Mouse (Mus musculus): ENCODE measurements around the gene Lmo7. TPM values are rescaled to one million over a fixed set of nuclear protein-coding genes. Genes with fewer than 3 reads are reported as not detected.

Gene Lmo7
- 19.3 and 21.1 TPM in 2 replicates for polyA plus RNA-seq (2015; fragmentation: Nextera tagmentation; extraction: Ambion mirVana)

GRCm38 (mm10) chr14:101729237-101729971 lies at the start of gene Lmo7, which contains the start of gene Gm9922:
TSS of gene Lmo7 (plus strand) at chr14:101729957.
TSS of gene Gm9922 (minus strand) at chr14:101729814.
- Histone ChIP-seq H3K4me2 (peak within 1 kb of the TSS; percentile 99), H3K4me3 (replicated peaks) (peak within 1 kb of the TSS; percentile 64), H3K36me3 (no peaks in the 10 kb centered on the region), H3K9ac (peak within 1 kb of the TSS; percentile 33), H3K9me3 (no peaks in the 10 kb centered on the region), H3K27me3 (replicated peaks) (0 out of 2 replicates have a peak, but pooled peaks cover 5% of the 10 kb centered on the region), H3K27ac (no peak within 1 kb of the TSS), H3K4me1 (0 out of 2 replicates have a peak, but pooled peaks cover 8% of the 10 kb centered on the region)
- ATAC-seq (ENCODE audit: insufficient read depth, low FRiP score, low read depth): peak; percentile 87
- under 1% methylated on average over 51 of the region's 51 CpGs for WGBS

GRCm38 (mm10) chr14:101687696-101688095 lies 42.1 kb upstream of the Lmo7 start:
- ATAC-seq (ENCODE audit: insufficient read depth, low FRiP score, low read depth): no peak
- H3K4me3 ChIP-seq (replicated peaks): no peak overlapping the region
- no peaks in the 10 kb centered on the region for H3K36me3 ChIP-seq
- no peaks in the 10 kb centered on the region for H3K27me3 ChIP-seq (replicated peaks)
- WGBS: 91% methylated on average over 6 of the region's 6 CpGs
- no peaks in the 10 kb centered on the region for H3K9me3 ChIP-seq
- no peak overlapping the region for H3K27ac ChIP-seq
- no peak overlapping the region for H3K4me2 ChIP-seq
- no peak overlapping the region for H3K9ac ChIP-seq
- H3K4me1 ChIP-seq: no peaks in the 10 kb centered on the region

GRCm38 (mm10) chr14:101688406-101688805 lies 41.4 kb upstream of the Lmo7 start:
- Histone ChIP-seq H3K36me3 (no peaks in the 10 kb centered on the region), H3K4me2 (no peak overlapping the region), H3K9me3 (no peaks in the 10 kb centered on the region), H3K4me3 (replicated peaks) (no peak overlapping the region), H3K4me1 (no peaks in the 10 kb centered on the region), H3K27ac (no peak overlapping the region), H3K27me3 (replicated peaks) (no peaks in the 10 kb centered on the region), H3K9ac (no peak overlapping the region)
- whole genome bisulfite sequencing: 88% methylated on average over 2 of the region's 2 CpGs
- ATAC-seq (ENCODE audit: insufficient read depth, low FRiP score, low read depth): no peak

- ATAC-seq (ENCODE audit: insufficient read depth, low FRiP score, low read depth): no peak
- WGBS: 64% methylated on average over 4 of the region's 4 CpGs
- no peak overlapping the region for H3K4me3 ChIP-seq (replicated peaks)
- no peak overlapping the region for H3K27ac ChIP-seq
- H3K36me3 ChIP-seq: no peaks in the 10 kb centered on the region
- no peaks in the 10 kb centered on the region for H3K9me3 ChIP-seq
- no peaks in the 10 kb centered on the region for H3K27me3 ChIP-seq (replicated peaks)
- no peaks in the 10 kb centered on the region for H3K4me1 ChIP-seq
- H3K9ac ChIP-seq: no peak overlapping the region
- no peak overlapping the region for H3K4me2 ChIP-seq
Observed at GRCm38 (mm10) chr14:101704479-101704878, 25.3 kb upstream of the Lmo7 start.

GRCm38 (mm10) chr14:101707088-101707487 lies 22.7 kb upstream of the Lmo7 start:
- no peak overlapping the region for H3K9ac ChIP-seq
- H3K4me3 ChIP-seq (replicated peaks): no peak overlapping the region
- H3K4me1 ChIP-seq: no peaks in the 10 kb centered on the region
- H3K9me3 ChIP-seq: no peaks in the 10 kb centered on the region
- WGBS: 80% methylated on average over 5 of the region's 5 CpGs
- no peak overlapping the region for H3K27ac ChIP-seq
- no peak for ATAC-seq (ENCODE audit: insufficient read depth, low FRiP score, low read depth)
- no peaks in the 10 kb centered on the region for H3K36me3 ChIP-seq
- no peak overlapping the region for H3K4me2 ChIP-seq
- H3K27me3 ChIP-seq (replicated peaks): no peaks in the 10 kb centered on the region

GRCm38 (mm10) chr14:101714414-101714813 lies 15.3 kb upstream of the Lmo7 start:
- no peaks in the 10 kb centered on the region for H3K36me3 ChIP-seq
- WGBS: 80% methylated on average over 2 of the region's 2 CpGs
- no peaks in the 10 kb centered on the region for H3K4me1 ChIP-seq
- no peak overlapping the region for H3K27ac ChIP-seq
- ATAC-seq (ENCODE audit: insufficient read depth, low FRiP score, low read depth): no peak
- no peak overlapping the region for H3K4me3 ChIP-seq (replicated peaks)
- H3K9me3 ChIP-seq: no peaks in the 10 kb centered on the region
- H3K9ac ChIP-seq: no peak overlapping the region
- H3K27me3 ChIP-seq (replicated peaks): no peaks in the 10 kb centered on the region
- H3K4me2 ChIP-seq: no peak overlapping the region

GRCm38 (mm10) chr14:101729972-101730692 lies 375 bp downstream of the Lmo7 start:
- Histone ChIP-seq H3K9ac (0 out of 2 replicates have a peak overlapping the region, but pooled peaks have one; percentile 7), H3K9me3 (no peaks in the 10 kb centered on the region), H3K36me3 (no peaks in the 10 kb centered on the region), H3K27ac (no peak overlapping the region), H3K27me3 (replicated peaks) (0 out of 2 replicates have a peak, but pooled peaks cover 5% of the 10 kb centered on the region), H3K4me3 (replicated peaks) (peak overlapping the region; percentile 64), H3K4me1 (0 out of 2 replicates have a peak, but pooled peaks cover 8% of the 10 kb centered on the region), H3K4me2 (peak overlapping the region; percentile 99)
- under 1% methylated on average over 28 of the region's 28 CpGs for WGBS
- ATAC-seq (ENCODE audit: insufficient read depth, low FRiP score, low read depth): peak; percentile 19; the same call in 1 of the 2 replicates

- H3K9ac ChIP-seq: no peak overlapping the region
- H3K4me1 ChIP-seq: 0 out of 2 replicates have a peak, but pooled peaks cover 8% of the 10 kb centered on the region
- H3K27ac ChIP-seq: no peak overlapping the region
- H3K4me3 ChIP-seq (replicated peaks): no peak overlapping the region
- 26% methylated on average over 10 of the region's 10 CpGs for WGBS
- H3K36me3 ChIP-seq: no peaks in the 10 kb centered on the region
- H3K9me3 ChIP-seq: no peaks in the 10 kb centered on the region
- 0 out of 2 replicates have a peak, but pooled peaks cover 5% of the 10 kb centered on the region for H3K27me3 ChIP-seq (replicated peaks)
- ATAC-seq (ENCODE audit: insufficient read depth, low FRiP score, low read depth): no peak
- no peak overlapping the region for H3K4me2 ChIP-seq
Observed at GRCm38 (mm10) chr14:101733542-101734303, 4.0 kb downstream of the Lmo7 start.

- Histone ChIP-seq H3K4me1 (no peaks in the 10 kb centered on the region), H3K4me2 (no peak overlapping the region), H3K27ac (no peak overlapping the region), H3K9me3 (no peaks in the 10 kb centered on the region), H3K4me3 (replicated peaks) (no peak overlapping the region), H3K36me3 (no peaks in the 10 kb centered on the region), H3K27me3 (replicated peaks) (no peaks in the 10 kb centered on the region), H3K9ac (no peak overlapping the region)
- ATAC-seq (ENCODE audit: insufficient read depth, low FRiP score, low read depth): no peak
- 79% methylated on average over 4 of the region's 4 CpGs for WGBS
Observed at GRCm38 (mm10) chr14:101737501-101737900, 7.7 kb downstream of the Lmo7 start.

- no peak overlapping the region for H3K9ac ChIP-seq
- H3K4me2 ChIP-seq: no peak overlapping the region
- H3K4me3 ChIP-seq (replicated peaks): no peak overlapping the region
- H3K4me1 ChIP-seq: no peaks in the 10 kb centered on the region
- ATAC-seq (ENCODE audit: insufficient read depth, low FRiP score, low read depth): no peak
- H3K36me3 ChIP-seq: no peaks in the 10 kb centered on the region
- H3K27ac ChIP-seq: no peak overlapping the region
- H3K27me3 ChIP-seq (replicated peaks): no peaks in the 10 kb centered on the region
- 68% methylated on average over 3 of the region's 3 CpGs for WGBS
- H3K9me3 ChIP-seq: no peaks in the 10 kb centered on the region
Observed at GRCm38 (mm10) chr14:101746635-101747034, 16.9 kb downstream of the Lmo7 start.

GRCm38 (mm10) chr14:101747811-101748210 lies 18.1 kb downstream of the Lmo7 start:
- no peak overlapping the region for H3K27ac ChIP-seq
- H3K36me3 ChIP-seq: no peaks in the 10 kb centered on the region
- no peak for ATAC-seq (ENCODE audit: insufficient read depth, low FRiP score, low read depth)
- H3K4me3 ChIP-seq (replicated peaks): no peak overlapping the region
- WGBS: 95% methylated on average over 11 of the region's 11 CpGs
- H3K4me2 ChIP-seq: no peak overlapping the region
- H3K4me1 ChIP-seq: no peaks in the 10 kb centered on the region
- H3K27me3 ChIP-seq (replicated peaks): no peaks in the 10 kb centered on the region
- H3K9me3 ChIP-seq: no peaks in the 10 kb centered on the region
- H3K9ac ChIP-seq: no peak overlapping the region

Measured in stomach, embryonic 15.5 days (tissue).